Mouse (Mus musculus) ES-Bruce4 (cell line): Measurements from ENCODE around the gene Pcsk4.

ENCODE experiments used
- CTCF ChIP-seq: IDR thresholded peaks from one replicate; pipeline ENCODE4 v1.8.1; 2011; ENCODE audit warnings: low read depth, low read length
- EP300 ChIP-seq: IDR thresholded peaks from 2 replicates; pipeline ENCODE4 v1.6.1; 2011; ENCODE audit warnings: low read depth, low read length; ENCODE audit not compliant: insufficient read depth
- POLR2A ChIP-seq: IDR thresholded peaks from one replicate; pipeline ENCODE4 v1.8.1; 2011; ENCODE audit warnings: low read length; ENCODE audit not compliant: insufficient read depth

DNA sequence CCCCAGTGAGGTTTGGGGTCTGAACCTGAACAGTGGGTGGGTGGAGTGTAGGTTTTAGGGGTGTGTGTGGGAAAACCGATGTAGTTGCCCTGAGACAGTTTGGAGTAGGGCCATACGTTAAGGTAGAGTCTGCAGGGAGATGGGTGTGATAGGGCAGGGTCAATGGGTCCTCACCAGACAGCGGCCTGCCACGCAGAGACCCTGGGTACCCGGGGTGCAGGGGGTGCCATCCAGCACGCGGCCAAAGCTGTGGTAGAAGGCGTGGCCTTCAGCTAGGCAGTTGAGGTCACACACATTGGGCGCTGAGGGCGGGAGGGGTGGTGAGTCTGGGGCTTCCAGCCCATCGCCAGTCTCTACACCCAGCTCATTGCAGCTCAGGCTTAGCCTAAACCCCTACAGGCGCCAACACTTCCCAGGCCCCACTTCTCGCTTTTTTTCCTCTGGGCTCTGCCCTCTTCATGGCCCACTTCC, 14.2 kb upstream of the Pcsk4 start:
- TF ChIP-seq EP300 (no peak), CTCF (no peak), POLR2A (no peak)
